Mouse (Mus musculus) midbrain, embryonic 15.5 days (tissue): ENCODE data around the gene Mmd. TPM values are rescaled to one million over a fixed set of nuclear protein-coding genes. Genes with fewer than 3 reads are reported as not detected.

Experiments
- ATAC-seq: fragments of 200-750 bp; cut with Nextera tagmentation; replicated peaks from 2 replicates; pipeline ENCODE4 v1.8.0; 2017; ENCODE audit warnings: moderate TSS enrichment
- H3K27ac ChIP-seq: fragments of 300-500 bp; sonication (generic); 2 replicates; pipeline ENCODE4 v1.5.1; 2015; ENCODE audit warnings: mild to moderate bottlenecking, inconsistent platforms
- H3K27me3 ChIP-seq: fragments of 300-500 bp; sonication (generic); replicated peaks from 2 replicates; pipeline ENCODE4 v1.6.1; 2015; ENCODE audit warnings: inconsistent platforms
- H3K36me3 ChIP-seq: fragments of 300-500 bp; sonication (generic); replicated peaks from 2 replicates; pipeline ENCODE4 v1.6.1; 2015; ENCODE audit warnings: inconsistent platforms
- H3K4me1 ChIP-seq: fragments of 300-500 bp; sonication (generic); 2 replicates; pipeline ENCODE4 v1.6.1; 2015; ENCODE audit warnings: inconsistent platforms
- H3K4me2 ChIP-seq: fragments of 300-500 bp; sonication (generic); 2 replicates; pipeline ENCODE4 v1.6.1; 2015; ENCODE audit warnings: inconsistent platforms, mild to moderate bottlenecking, moderate library complexity
- H3K4me3 ChIP-seq: fragments of 300-500 bp; sonication (generic); 2 replicates; pipeline ENCODE4 v1.5.1; 2015; ENCODE audit warnings: mild to moderate bottlenecking, inconsistent platforms
- H3K9ac ChIP-seq: fragments of 300-500 bp; sonication (generic); 2 replicates; pipeline ENCODE4 v1.6.1; 2015; ENCODE audit warnings: mild to moderate bottlenecking, inconsistent platforms
- H3K9me3 ChIP-seq: fragments of 300-500 bp; sonication (generic); 2 replicates; pipeline ENCODE4 v1.6.1; 2016; ENCODE audit warnings: inconsistent platforms
- WGBS: fragments of 180-500 bp; shearing (Covaris S2); methylation state at CpG from one replicate; pipeline ENCODE4 v1.1.7; 2015; ENCODE audit warnings: mixed read lengths; 5-methylcytosine and 5-hydroxymethylcytosine counted together
- polyA plus RNA-seq: library from polyadenylated mRNA; unstranded; fragments of >200 nt; fragmentation: Nextera tagmentation; extraction: Ambion mirVana; gene quantifications from 2 replicates; pipeline ENCODE4 v1.2.1, GENCODE M21; 2015

The Mmd gene
- polyA plus RNA-seq, 1 experiment from 2014 or later, result 125 TPM

- no peak for ATAC-seq
- no peak overlapping the region for H3K9ac ChIP-seq
- H3K36me3 ChIP-seq, result no peaks in the 10 kb centered on the region
- H3K4me3 ChIP-seq, result no peak overlapping the region
- H3K27ac ChIP-seq, result no peak overlapping the region
- no peaks in the 10 kb centered on the region for H3K27me3 ChIP-seq
- 89% methylated on average over 5 of the region's 5 CpGs for WGBS
- no peaks in the 10 kb centered on the region for H3K4me1 ChIP-seq
- no peaks in the 10 kb centered on the region for H3K9me3 ChIP-seq
- H3K4me2 ChIP-seq, result no peak overlapping the region
Observed at GRCm38 (mm10) chr11:90235221-90235620, 14.0 kb upstream of the Mmd start.

- H3K27ac ChIP-seq, result no peak overlapping the region
- H3K27me3 ChIP-seq, result no peaks in the 10 kb centered on the region
- H3K9ac ChIP-seq, result no peak overlapping the region
- no peak overlapping the region for H3K4me2 ChIP-seq
- H3K9me3 ChIP-seq, result no peaks in the 10 kb centered on the region
- no peak overlapping the region for H3K4me3 ChIP-seq
- 54% methylated on average over 5 of the region's 5 CpGs for WGBS
- H3K36me3 ChIP-seq, result no peaks in the 10 kb centered on the region
- ATAC-seq, result no peak
- no peaks in the 10 kb centered on the region for H3K4me1 ChIP-seq
Observed at GRCm38 (mm10) chr11:90237616-90238015, 11.6 kb upstream of the Mmd start.

GRCm38 (mm10) chr11:90238657-90239056 is 10.6 kb upstream of the Mmd start:
- ATAC-seq, result no peak
- no peak overlapping the region for H3K4me2 ChIP-seq

GRCm38 (mm10) chr11:90240652-90241330 is 8.5 kb upstream of the Mmd start:
- no peak overlapping the region for H3K4me3 ChIP-seq
- no peaks in the 10 kb centered on the region for H3K36me3 ChIP-seq
- ATAC-seq, result no peak
- WGBS, result 22% methylated on average over 6 of the region's 6 CpGs
- no peak overlapping the region for H3K27ac ChIP-seq
- H3K4me2 ChIP-seq, result no peak overlapping the region
- no peak overlapping the region for H3K9ac ChIP-seq
- no peaks in the 10 kb centered on the region for H3K9me3 ChIP-seq
- no peaks in the 10 kb centered on the region for H3K27me3 ChIP-seq
- H3K4me1 ChIP-seq, result no peaks in the 10 kb centered on the region

More at GRCm38 (mm10) chr11:90238657-90239056, 10.6 kb upstream of the Mmd start:
- H3K9ac ChIP-seq, result no peak overlapping the region
- no peaks in the 10 kb centered on the region for H3K36me3 ChIP-seq
- H3K27ac ChIP-seq, result no peak overlapping the region
- no peaks in the 10 kb centered on the region for H3K4me1 ChIP-seq
- 41% methylated on average over 2 of the region's 2 CpGs for WGBS
- H3K27me3 ChIP-seq, result no peaks in the 10 kb centered on the region
- no peaks in the 10 kb centered on the region for H3K9me3 ChIP-seq
- no peak overlapping the region for H3K4me3 ChIP-seq

- H3K9me3 ChIP-seq, result no peaks in the 10 kb centered on the region
- no peak overlapping the region for H3K9ac ChIP-seq
- H3K27me3 ChIP-seq, result no peaks in the 10 kb centered on the region
- H3K27ac ChIP-seq, result no peak overlapping the region
- 94% methylated on average over 2 of the region's 2 CpGs for WGBS
- H3K4me3 ChIP-seq, result no peak overlapping the region
- ATAC-seq, result no peak
- no peaks in the 10 kb centered on the region for H3K36me3 ChIP-seq
- no peak overlapping the region for H3K4me2 ChIP-seq
- H3K4me1 ChIP-seq, result no peaks in the 10 kb centered on the region
Observed at GRCm38 (mm10) chr11:90241874-90242273, 7.4 kb upstream of the Mmd start.

GRCm38 (mm10) chr11:90243300-90243699 is 6.0 kb upstream of the Mmd start:
- Histone ChIP-seq H3K4me3 (no peak overlapping the region), H3K36me3 (no peaks in the 10 kb centered on the region), H3K4me1 (no peaks in the 10 kb centered on the region), H3K4me2 (no peak overlapping the region), H3K27me3 (no peaks in the 10 kb centered on the region), H3K9me3 (no peaks in the 10 kb centered on the region), H3K9ac (no peak overlapping the region), H3K27ac (no peak overlapping the region)
- no peak for ATAC-seq
- 94% methylated on average over 2 of the region's 2 CpGs for WGBS

GRCm38 (mm10) chr11:90245630-90246029 is 3.6 kb upstream of the Mmd start:
- WGBS, result 81% methylated on average over 6 of the region's 6 CpGs
- H3K9me3 ChIP-seq, result no peaks in the 10 kb centered on the region

GRCm38 (mm10) chr11:90246676-90247075 is 2.6 kb upstream of the Mmd start:
- Histone ChIP-seq H3K4me3 (no peak overlapping the region), H3K27me3 (no peaks in the 10 kb centered on the region), H3K36me3 (no peaks in the 10 kb centered on the region), H3K9ac (no peak overlapping the region), H3K27ac (no peak overlapping the region), H3K4me1 (peaks cover 21% of the 10 kb centered on the region), H3K9me3 (no peaks in the 10 kb centered on the region), H3K4me2 (no peak overlapping the region)
- 89% methylated on average over 4 of the region's 4 CpGs for WGBS
- no peak for ATAC-seq

More at GRCm38 (mm10) chr11:90245630-90246029, 3.6 kb upstream of the Mmd start:
- H3K27me3 ChIP-seq, result no peaks in the 10 kb centered on the region
- H3K9ac ChIP-seq, result no peak overlapping the region
- peaks cover 12% of the 10 kb centered on the region for H3K4me1 ChIP-seq
- no peak overlapping the region for H3K4me3 ChIP-seq
- ATAC-seq, result no peak
- no peak overlapping the region for H3K27ac ChIP-seq
- H3K4me2 ChIP-seq, result no peak overlapping the region
- H3K36me3 ChIP-seq, result no peaks in the 10 kb centered on the region

- no peak overlapping the region for H3K9ac ChIP-seq
- no peaks in the 10 kb centered on the region for H3K36me3 ChIP-seq
- peaks cover 31% of the 10 kb centered on the region for H3K4me1 ChIP-seq
- H3K27me3 ChIP-seq, result no peaks in the 10 kb centered on the region
- H3K9me3 ChIP-seq, result no peaks in the 10 kb centered on the region
- H3K4me2 ChIP-seq, result no peak overlapping the region
- ATAC-seq, result no peak
- WGBS, result 77% methylated on average over 4 of the region's 4 CpGs
- no peak overlapping the region for H3K4me3 ChIP-seq
- 0 out of 2 replicates have a peak overlapping the region, but pooled peaks have one; percentile 93 for H3K27ac ChIP-seq
Observed at GRCm38 (mm10) chr11:90247793-90248192, 1.5 kb upstream of the Mmd start.

- Histone ChIP-seq H3K9me3 (no peaks in the 10 kb centered on the region), H3K9ac (peak overlapping the region; percentile 88), H3K36me3 (no peaks in the 10 kb centered on the region), H3K4me2 (peak overlapping the region; percentile 83), H3K27me3 (no peaks in the 10 kb centered on the region), H3K27ac (peak overlapping the region; percentile 93), H3K4me1 (peaks cover 35% of the 10 kb centered on the region), H3K4me3 (peak overlapping the region; percentile 69)
- 0% methylated on average over 22 of the region's 22 CpGs for WGBS
- ATAC-seq, result peak; percentile 69
Observed at GRCm38 (mm10) chr11:90249701-90250141, 465 bp downstream of the Mmd start.

GRCm38 (mm10) chr11:90250189-90250588 is 933 bp downstream of the Mmd start:
- ATAC-seq, result no peak
- Histone ChIP-seq H3K4me1 (peaks cover 35% of the 10 kb centered on the region), H3K9me3 (no peaks in the 10 kb centered on the region), H3K4me3 (peak overlapping the region; percentile 69), H3K27ac (peak overlapping the region; percentile 93), H3K36me3 (no peaks in the 10 kb centered on the region), H3K4me2 (peak overlapping the region; percentile 83), H3K27me3 (no peaks in the 10 kb centered on the region), H3K9ac (peak overlapping the region; percentile 88)
- 2% methylated on average over 9 of the region's 9 CpGs for WGBS

GRCm38 (mm10) chr11:90250730-90251129 is 1.5 kb downstream of the Mmd start:
- peaks cover 37% of the 10 kb centered on the region for H3K4me1 ChIP-seq
- H3K27me3 ChIP-seq, result no peaks in the 10 kb centered on the region
- peak overlapping the region; percentile 83 for H3K4me2 ChIP-seq
- peak overlapping the region; percentile 69 for H3K4me3 ChIP-seq
- WGBS, result 48% methylated on average over 7 of the region's 7 CpGs
- peak overlapping the region; percentile 93 for H3K27ac ChIP-seq
- ATAC-seq, result no peak
- H3K9ac ChIP-seq, result peak overlapping the region; percentile 88
- no peaks in the 10 kb centered on the region for H3K9me3 ChIP-seq
- H3K36me3 ChIP-seq, result no peaks in the 10 kb centered on the region

GRCm38 (mm10) chr11:90251923-90252322 is 2.7 kb downstream of the Mmd start:
- H3K9me3 ChIP-seq, result no peaks in the 10 kb centered on the region
- H3K36me3 ChIP-seq, result no peaks in the 10 kb centered on the region
- no peak for ATAC-seq
- H3K27ac ChIP-seq, result no peak overlapping the region
- no peaks in the 10 kb centered on the region for H3K27me3 ChIP-seq
- H3K9ac ChIP-seq, result no peak overlapping the region
- peaks cover 39% of the 10 kb centered on the region for H3K4me1 ChIP-seq
- peak overlapping the region; percentile 83; the same call in 1 of the 2 replicates for H3K4me2 ChIP-seq
- no peak overlapping the region for H3K4me3 ChIP-seq
- 30% methylated on average over 2 of the region's 2 CpGs for WGBS
